Mouse (Mus musculus) Patski (cell line): Measurements from ENCODE around the gene Kdm6b. TPM values are rescaled to one million over a fixed set of nuclear protein-coding genes. Genes with fewer than 3 reads are reported as not detected.

Experiments used
- ATAC-seq: fragments of 100-300 bp; one replicate; pipeline ENCODE4 v1.8.0; 2021
- CTCF ChIA-PET: fragments of 350-600 bp; sonication (Branson Sonifier 250); formaldehyde crosslinking; loops from one replicate; lab custom pipeline; 2022; ENCODE audit warnings: inconsistent platforms; lab: Charles Lee
- POLR2A ChIA-PET: fragments of 350-600 bp; sonication (Branson Sonifier 250); formaldehyde crosslinking; loops from one replicate; lab custom pipeline; 2022; ENCODE audit warnings: antibody characterized with exemption, inconsistent platforms; lab: Charles Lee
- DNase-seq: peaks from one replicate; pipeline ENCODE4 v3.0.0-alpha.2; 2011; ENCODE audit warnings: low read depth, low spot score
- H3K27me3 ChIP-seq: fragments of 371-371 bp; one replicate; pipeline ENCODE4 v1.5.1; 2021
- CTCF ChIP-seq: fragments of 100-300 bp; IDR thresholded peaks from one replicate; pipeline ENCODE4 v1.5.1; 2021
- in situ Hi-C: fragments of 300-500 bp; cut with MboI; formaldehyde crosslinking; loops from 3 replicates; pipeline ENCODE4 v1.11.1; 2018; ENCODE audit warnings: low pct_unique_long_range_greater_than_20kb, mixed read lengths
- polyA plus RNA-seq: library from polyadenylated mRNA; unstranded; gene quantifications from one replicate; pipeline ENCODE4 v1.2.3, GENCODE M21; 2021

The Kdm6b gene
- polyA plus RNA-seq, 1 experiment from 2014 or later = 26.6 TPM

GRCm38 (mm10) chr11:69357690-69358089 lies 55.8 kb downstream of the Kdm6b start:
- no peak for TF ChIP-seq CTCF
- in situ Hi-C loops = no loop called here
- ChIA-PET POLR2A (no interaction called here), CTCF (no interaction called here)
- DNase-seq (no peak), ATAC-seq (no peak)
- H3K27me3 ChIP-seq = no peaks in the 10 kb centered on the region

- CTCF ChIA-PET = no interaction called here
- ATAC-seq = no peak
- no peak for TF ChIP-seq CTCF
- H3K27me3 ChIP-seq = no peaks in the 10 kb centered on the region
- in situ Hi-C loops = no loop called here
- POLR2A ChIA-PET = interaction anchor here (0.5 kb wide), 1 partner anchor 13 kb away, joined by 4 read pairs; no protein-coding TSS in a partner anchor
- DNase-seq = no peak
Observed at GRCm38 (mm10) chr11:69356544-69356943, 56.9 kb downstream of the Kdm6b start.

Other genes with a start within 250 kb of the Kdm6b start
- not detected for gene Alox8, start 215.8 kb downstream of the Kdm6b start, polyA plus RNA-seq
- gene Gucy2e, start 176.6 kb downstream of the Kdm6b start, polyA plus RNA-seq = not detected
- gene Cntrob, start 89.9 kb downstream of the Kdm6b start, polyA plus RNA-seq = 21.1 TPM
- gene Trappc1, start 89.7 kb downstream of the Kdm6b start, polyA plus RNA-seq = 84.6 TPM
- 1.6 TPM for gene Kcnab3, start 87.4 kb downstream of the Kdm6b start, polyA plus RNA-seq
- gene Rnf227, start 73.2 kb downstream of the Kdm6b start, polyA plus RNA-seq = 7.4 TPM
- 295 TPM for gene Chd3, start 44.3 kb downstream of the Kdm6b start, polyA plus RNA-seq
- 128 TPM for gene Naa38, start 18.2 kb downstream of the Kdm6b start, polyA plus RNA-seq
- 28.1 TPM for gene Cyb5d1, start 18.0 kb downstream of the Kdm6b start, polyA plus RNA-seq
- gene Tmem88, start 15.4 kb downstream of the Kdm6b start, polyA plus RNA-seq = 0.18 TPM
- gene Dnah2, start 135.4 kb upstream of the Kdm6b start, polyA plus RNA-seq = 1.4 TPM
- 0.27 TPM for gene Efnb3, start 146.5 kb upstream of the Kdm6b start, polyA plus RNA-seq
- 11.4 TPM for gene Wrap53, start 166.6 kb upstream of the Kdm6b start, polyA plus RNA-seq
- 92.8 TPM for gene Trp53, start 166.7 kb upstream of the Kdm6b start, polyA plus RNA-seq
- 0.80 TPM for gene Atp1b2, start 192.3 kb upstream of the Kdm6b start, polyA plus RNA-seq
- gene Shbg, start 204.2 kb upstream of the Kdm6b start, polyA plus RNA-seq = not detected
- gene Sat2, start 208.3 kb upstream of the Kdm6b start, polyA plus RNA-seq = 5.2 TPM
- gene Fxr2, start 219.3 kb upstream of the Kdm6b start, polyA plus RNA-seq = 82.4 TPM
- gene Sox15, start 241.6 kb upstream of the Kdm6b start, polyA plus RNA-seq = 0.15 TPM
- gene Mpdu1, start 249.0 kb upstream of the Kdm6b start, polyA plus RNA-seq = 84.1 TPM